Mouse (Mus musculus) v-Abl transformed pro-B cells (cell line): ENCODE data around the gene Polrmt.

ENCODE experiments used
- in situ Hi-C, 2 experiments: fragments of 400-800 bp; cut with MboI; formaldehyde crosslinking; loops; one replicate each; pipeline ENCODE4 v1.15.1; 2025; ENCODE audit not compliant: unreplicated experiment in 2 of 2

Gene Polrmt

GRCm38 (mm10) chr10:79694379-79694655 lies 52.1 kb downstream of the Polrmt start:
- in situ Hi-C loops: loop anchor here (5.0 to 25.0 kb wide), 3 partner anchors 90 to 1682 kb away; partner anchors contain the start of gene Pfkl (in 1 of the 2)

GRCm38 (mm10) chr10:79693580-79694378 lies 52.6 kb downstream of the Polrmt start:
- in situ Hi-C loops: loop anchor here (5.0 to 25.0 kb wide), 3 partner anchors 91 to 1681 kb away; partner anchors contain the start of gene Pfkl (in 1 of the 2)

GRCm38 (mm10) chr10:79691986-79692548 lies 54.3 kb downstream of the Polrmt start:
- in situ Hi-C loops: loop anchor here (5.0 to 25.0 kb wide), 3 partner anchors 93 to 1680 kb away; partner anchors contain the start of gene Pfkl (in 1 of the 2)

- in situ Hi-C loops: loop anchor here in 1 of 2 experiments (25.0 kb wide), 1 partner anchor 1677 kb away; the partner anchor contains the start of gene Pfkl
Measured at GRCm38 (mm10) chr10:79689178-79689577, 57.2 kb downstream of the Polrmt start.

GRCm38 (mm10) chr10:79688720-79689119 lies 57.7 kb downstream of the Polrmt start, which contains the start of gene Gzmm:
Gene Gzmm (plus strand): TSS chr10:79689020.
- in situ Hi-C loops: loop anchor here in 1 of 2 experiments (25.0 kb wide), 1 partner anchor 1676 kb away; the partner anchor contains the start of gene Pfkl

GRCm38 (mm10) chr10:79687513-79687912 lies 58.9 kb downstream of the Polrmt start:
- in situ Hi-C loops: loop anchor here in 1 of 2 experiments (25.0 kb wide), 1 partner anchor 1675 kb away; the partner anchor contains the start of gene Pfkl

- in situ Hi-C loops: loop anchor here in 1 of 2 experiments (25.0 kb wide), 1 partner anchor 1674 kb away; the partner anchor contains the start of gene Pfkl
Measured at GRCm38 (mm10) chr10:79686691-79687090, 59.7 kb downstream of the Polrmt start.

- in situ Hi-C loops: loop anchor here in 1 of 2 experiments (25.0 kb wide), 1 partner anchor 1674 kb away; the partner anchor contains the start of gene Pfkl
Measured at GRCm38 (mm10) chr10:79686219-79686618, 60.2 kb downstream of the Polrmt start.
